Mouse (Mus musculus) CD8-positive naive resting alpha-beta T cell, adult 2 months (primary cell): ENCODE data around the gene Syndig1.

Experiments
- DNase-seq, 2 experiments: peaks; one replicate each; pipeline ENCODE4 v3.0.0; 2022; ENCODE audit warnings: low read depth in 2 of 2, low spot score in 2 of 2

Gene Syndig1

DNA sequence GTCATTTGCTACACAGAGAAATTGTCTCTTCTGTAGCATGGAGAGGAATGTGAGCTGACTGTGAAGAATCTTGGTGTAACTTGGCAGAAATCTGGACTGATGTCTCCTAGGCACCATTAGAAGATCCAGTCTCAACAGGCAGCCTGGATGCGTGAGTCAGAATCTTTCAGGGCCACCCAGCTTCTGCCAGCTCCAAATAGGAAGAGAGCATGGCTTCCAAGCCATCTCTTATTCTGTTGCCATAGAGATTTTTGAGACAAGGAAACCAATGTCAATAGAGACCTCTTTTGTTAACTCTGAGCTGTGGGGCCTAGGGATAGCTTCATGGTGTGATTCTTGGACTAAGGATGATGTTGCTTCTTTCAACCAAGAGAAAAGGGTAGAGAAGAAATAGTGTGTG, 151.4 kb downstream of the Syndig1 start:
- no peak for DNase-seq

DNA sequence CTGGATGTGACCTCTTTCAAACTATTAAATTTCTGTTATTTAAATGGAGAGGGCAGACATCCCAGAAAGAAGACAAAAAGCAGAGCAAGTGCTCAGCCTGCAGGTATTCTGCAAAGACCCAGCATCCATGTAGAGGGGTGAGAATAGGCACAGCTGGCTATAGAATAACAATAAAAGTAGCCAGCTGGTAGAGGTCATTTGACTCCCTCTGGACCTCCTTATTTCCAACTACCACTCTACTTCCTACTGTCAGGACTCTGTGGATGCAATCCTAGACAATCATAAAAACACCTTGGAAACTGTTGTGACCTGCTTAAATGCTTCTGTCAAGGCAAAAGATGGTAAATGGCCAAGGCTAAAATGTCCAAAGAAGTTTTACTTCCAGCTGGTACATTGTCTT, 153.5 kb downstream of the Syndig1 start:
- no peak for DNase-seq

DNA sequence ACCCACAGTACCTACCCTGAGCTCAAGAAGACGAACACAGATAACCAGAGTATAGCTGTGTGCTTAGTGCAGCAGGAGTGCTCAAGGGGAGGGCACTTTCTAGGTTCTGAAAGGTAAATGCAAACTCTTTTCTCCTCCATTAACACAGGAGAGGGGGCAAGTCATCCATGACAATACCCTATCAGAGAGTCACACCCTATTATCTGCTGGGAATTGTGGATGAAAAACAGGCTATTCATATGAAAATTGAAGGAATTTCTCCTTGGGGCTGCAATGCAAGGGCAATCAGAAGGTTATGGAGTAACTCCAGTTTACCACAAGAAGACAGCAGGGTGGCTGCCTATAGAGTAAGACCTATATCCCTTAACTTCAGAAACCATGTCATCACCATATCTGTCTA, 154.1 kb downstream of the Syndig1 start:
- no peak for DNase-seq

DNA sequence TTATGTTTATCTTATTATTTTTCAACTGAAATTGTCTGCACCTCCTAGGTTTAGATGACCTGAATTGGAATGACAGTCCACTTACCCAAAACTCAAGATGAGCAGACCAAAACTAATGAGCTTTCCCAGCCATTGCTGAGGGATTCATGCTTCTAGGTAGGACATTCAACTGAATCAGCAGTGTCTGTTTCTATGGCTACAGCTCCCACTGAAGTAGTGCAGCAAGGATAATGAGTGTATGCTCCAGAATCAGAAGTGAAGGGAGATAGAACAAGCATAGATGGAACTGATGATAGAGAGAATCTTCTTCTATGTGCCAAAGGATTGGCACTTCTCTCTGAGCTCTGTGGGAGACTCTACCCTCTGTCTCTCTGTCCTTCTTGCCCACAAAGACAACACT, 158.6 kb downstream of the Syndig1 start:
- no peak for DNase-seq

DNA sequence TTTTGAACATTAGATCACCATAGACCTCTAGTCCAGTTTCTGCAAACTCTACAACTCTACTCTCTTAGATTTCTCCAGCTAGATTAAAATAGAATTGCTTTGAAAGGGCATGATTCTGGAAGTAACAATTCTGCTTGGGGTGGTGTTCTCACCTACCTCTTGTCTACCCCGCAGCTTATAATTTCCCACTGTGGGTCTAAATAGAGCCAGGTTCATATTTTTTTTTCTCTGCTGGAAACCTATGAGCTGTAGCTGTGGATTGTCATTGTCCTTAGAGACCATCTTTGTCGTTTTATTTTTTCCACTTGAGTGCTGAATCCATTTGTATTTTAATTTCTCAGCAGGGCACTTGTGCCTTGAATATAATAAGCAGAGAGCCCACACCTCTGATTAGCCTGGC, 162.5 kb downstream of the Syndig1 start:
- no peak for DNase-seq

DNA sequence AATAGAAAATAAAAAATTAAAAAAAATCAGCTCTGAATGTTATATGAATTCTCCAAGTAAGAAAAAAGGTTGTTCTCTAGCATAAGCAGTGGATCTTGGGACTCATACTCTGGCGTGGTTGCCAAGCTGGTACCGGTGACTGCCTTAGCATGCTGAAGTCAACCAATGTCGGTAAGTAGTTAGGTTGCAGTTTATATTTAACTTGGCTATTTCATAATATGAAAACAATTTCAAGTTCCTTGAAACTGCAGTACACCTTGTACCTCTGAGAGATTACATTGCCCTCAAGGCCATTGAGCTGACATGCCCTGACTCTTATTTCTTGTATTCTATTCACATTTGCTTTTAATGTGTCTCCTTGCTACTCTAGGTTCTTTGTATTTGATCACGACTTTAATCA, 163.9 kb downstream of the Syndig1 start:
- DNase-seq = no peak

DNA sequence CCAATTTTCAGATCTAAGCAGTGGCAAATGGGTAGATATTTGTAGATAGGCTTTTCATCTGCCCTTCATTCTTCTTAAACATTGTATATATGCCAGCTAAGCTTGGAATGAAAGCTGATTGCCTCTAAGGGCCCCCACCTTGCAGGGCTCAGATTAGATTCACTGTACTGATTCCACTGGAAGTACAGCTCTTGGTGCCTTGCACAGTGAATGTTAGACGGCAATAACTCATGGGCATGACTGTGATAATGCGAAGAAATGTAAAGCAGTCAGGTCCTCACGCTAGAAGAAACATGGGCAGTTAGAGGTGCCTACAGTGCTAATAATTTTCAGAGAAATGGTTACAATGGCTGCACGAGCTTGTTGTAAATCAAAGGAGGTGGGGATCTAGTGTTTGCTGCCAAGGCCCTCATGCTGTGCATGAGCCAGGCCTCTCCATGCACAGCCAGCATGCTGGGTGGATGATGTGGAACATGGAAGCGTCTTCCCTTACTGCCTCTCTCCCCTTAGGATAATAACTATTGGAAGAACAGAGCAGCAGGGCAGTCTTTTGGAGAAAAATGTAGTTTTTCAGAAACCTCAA, 167.5 kb downstream of the Syndig1 start:
- no peak for DNase-seq

DNA sequence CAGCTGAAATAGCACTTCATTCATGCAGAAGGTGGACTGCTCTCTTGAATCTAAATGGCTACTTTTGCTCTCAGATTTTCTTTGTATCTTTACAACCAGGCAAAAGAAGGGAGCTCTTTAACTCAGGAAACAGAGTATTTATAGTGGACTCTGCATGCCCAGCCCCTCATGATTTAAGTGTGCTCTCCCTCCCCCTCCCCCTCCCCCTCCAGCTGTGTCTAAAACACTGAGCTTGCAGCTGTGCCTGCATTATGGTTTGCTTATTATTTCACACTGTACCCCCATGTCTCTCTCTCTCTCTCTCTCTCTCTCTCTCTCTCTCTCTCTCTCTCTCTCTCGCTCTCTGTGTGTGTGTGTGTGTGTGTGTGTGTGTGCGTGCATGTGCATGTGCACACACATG, 168.6 kb downstream of the Syndig1 start:
- DNase-seq = no peak

DNA sequence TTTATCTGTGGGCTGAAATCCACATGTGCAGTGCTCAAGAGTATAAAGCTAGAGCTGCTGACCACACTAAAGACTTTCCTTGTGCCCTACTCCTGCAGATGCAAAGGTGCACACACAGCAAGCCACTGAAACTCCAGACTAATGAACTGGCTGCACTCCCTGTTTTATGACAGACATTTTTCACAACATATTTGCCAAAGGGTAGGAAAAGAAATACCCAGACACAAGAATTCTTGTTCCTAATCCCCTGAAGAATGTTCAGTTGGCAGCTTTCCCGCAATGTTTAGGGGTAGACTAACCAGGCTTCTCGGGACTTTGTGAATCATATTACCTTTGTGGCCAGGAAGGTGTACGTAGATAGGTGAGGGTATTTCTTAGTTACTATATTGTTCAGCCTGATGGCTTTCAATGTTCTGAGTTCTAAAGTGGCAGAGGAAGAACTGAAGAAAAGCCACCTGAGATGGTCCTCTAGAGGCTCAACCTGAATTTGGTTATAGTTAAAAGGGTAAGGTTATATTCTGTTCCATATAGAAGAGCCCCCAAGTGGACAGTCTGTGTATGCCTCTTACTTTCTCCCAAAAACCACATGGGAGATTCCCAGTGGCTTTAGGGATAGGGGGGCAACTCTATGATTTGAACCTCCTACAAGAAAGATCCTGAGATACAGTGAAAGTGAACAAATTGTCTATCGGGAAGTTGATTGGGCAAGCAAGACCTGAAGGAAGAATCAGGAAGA, 169.5 kb downstream of the Syndig1 start:
- DNase-seq = no peak

DNA sequence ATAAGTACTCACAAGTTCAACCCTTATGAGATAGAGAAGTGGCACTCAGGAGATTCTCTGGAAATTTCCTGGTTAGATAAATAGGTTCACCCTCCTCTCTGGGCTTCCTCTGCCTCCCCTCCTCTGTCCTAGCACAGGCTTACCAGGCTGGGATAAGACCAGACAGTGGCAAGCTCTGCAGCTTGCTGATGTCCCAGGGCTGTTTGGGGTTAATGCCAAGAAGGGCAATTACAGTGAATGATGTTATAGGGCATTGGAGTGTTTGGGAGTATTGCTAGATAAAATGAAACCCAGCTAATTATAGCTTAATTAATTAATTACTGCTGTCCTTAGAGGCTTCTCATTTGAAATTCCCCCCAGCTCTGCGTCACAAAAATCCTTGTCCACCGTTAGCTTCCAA, 171.6 kb downstream of the Syndig1 start:
- no peak for DNase-seq

DNA sequence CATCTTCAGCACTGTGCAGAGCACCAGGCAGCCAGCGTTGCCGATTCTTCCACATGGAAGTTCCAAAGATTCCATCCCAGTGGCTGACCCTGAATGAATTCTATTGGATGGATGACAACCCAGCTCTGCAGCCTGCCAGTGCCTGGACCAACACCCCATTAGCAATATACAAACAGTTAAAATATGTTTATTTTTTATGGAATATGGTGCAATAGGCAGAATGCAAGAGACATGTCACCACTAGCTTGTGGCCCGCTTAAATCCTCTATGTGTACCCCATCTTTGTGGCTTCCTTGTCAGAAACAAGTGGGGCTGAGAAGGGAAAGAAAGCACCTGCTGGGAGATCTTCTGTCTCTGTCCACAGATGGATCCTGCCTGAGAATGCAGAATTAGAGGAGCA, 174.5 kb downstream of the Syndig1 start:
- no peak for DNase-seq

DNA sequence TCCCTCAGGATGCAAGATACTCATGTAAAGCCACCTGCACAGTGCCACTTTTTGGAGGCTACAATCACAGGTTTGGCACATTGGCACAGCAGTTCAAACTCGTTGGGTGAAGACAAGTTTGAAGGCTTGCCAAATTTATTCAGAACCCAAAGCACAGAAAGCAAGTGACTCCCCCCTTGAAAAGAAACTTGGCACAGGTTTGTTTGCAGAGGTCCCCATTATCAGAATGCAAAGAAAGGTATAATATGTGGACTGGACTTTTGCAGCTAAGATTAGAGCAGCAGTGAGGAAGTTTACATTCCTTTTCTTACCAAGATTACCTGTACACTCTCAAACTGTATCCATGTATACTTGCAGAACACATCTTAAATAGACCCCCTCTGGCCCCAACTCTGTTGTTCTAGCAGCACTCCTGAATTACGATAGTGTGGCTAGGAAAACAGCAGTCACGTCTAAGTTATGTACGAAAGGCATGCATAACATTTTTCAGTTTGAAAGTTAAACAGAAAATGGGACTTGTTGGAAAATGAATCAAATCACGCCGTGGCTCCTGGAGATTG, 183.9 kb downstream of the Syndig1 start:
- no peak for DNase-seq

DNA sequence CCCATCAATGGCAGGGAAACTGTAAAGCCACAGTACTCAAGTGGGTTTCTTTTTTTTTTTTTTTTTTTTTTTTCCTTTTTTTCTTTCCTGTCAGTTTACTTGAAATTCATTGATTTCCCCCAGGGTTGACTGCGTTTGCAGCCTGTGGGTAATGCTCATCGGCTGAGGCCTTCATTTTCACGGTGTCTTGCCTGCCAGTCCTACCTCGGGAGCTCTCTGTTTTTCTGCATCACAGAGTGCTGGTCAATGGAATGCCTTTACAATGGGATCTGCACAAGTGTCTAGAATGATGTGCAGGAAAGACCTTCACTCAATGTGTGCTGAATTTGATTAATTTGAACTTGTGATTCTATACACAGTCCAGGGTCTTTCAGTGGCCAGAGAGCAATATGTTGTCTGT, 184.8 kb downstream of the Syndig1 start:
- DNase-seq = no peak

DNA sequence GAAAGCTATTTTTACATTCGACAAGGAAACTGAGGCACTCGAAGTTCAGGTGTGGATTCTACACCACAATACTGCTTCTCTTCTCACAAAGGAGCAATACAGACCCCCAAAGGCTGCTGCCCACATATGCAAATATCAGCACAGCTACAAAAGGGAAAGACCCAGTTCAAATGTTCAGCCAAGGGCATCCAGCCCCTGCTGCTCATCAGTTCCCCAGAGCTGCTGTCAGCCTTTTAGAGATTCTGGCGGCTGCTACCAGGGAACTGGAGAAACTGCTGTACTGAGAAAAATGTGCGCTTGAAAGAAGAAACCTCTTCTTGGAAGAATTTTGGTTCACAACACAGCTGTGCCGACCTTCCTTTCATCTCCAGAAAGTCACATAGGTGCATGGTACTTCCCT, 187.3 kb downstream of the Syndig1 start:
- DNase-seq = no peak

DNA sequence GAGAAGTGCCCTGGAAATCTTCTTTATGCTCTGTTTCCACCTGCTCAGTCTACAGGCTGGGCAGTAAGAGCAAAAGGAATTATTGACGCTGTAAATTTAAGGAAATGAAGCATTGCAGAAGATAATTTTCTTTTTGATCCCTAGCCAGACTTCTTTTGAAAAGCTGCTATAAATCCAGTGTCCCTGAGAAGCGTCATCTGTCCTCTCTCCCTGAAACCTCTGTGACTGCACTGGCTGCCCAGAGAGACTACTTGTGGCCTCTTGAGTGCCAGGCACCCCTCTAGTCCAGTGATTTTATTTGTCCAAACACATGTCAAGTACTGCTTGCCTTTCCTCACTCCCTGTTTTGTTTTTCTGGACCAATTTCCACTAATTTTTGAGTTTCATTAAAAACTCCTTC, 191.7 kb downstream of the Syndig1 start:
- DNase-seq = no peak

DNA sequence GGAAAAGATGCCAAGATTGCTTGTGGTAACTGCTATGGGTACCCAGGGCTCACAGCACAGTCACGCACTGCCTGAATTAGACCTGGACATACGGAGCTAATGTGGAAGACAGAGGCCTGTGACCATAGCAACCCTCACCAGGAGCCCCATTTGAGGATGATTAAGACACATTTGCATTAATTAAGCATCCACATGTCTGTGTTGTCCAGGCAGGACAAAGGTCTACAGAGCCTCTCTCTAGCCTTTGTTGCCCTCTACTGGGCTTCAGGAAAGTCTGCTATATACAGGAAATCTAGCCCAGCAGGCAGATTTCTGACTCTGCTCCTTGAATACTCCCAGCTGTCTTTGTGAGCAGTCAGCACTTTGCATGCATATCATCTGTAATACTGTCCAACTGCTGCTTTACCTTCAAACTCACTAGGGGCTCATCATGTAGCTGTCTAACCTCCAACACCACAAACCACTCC, 194.9 kb downstream of the Syndig1 start:
- DNase-seq = no peak

DNA sequence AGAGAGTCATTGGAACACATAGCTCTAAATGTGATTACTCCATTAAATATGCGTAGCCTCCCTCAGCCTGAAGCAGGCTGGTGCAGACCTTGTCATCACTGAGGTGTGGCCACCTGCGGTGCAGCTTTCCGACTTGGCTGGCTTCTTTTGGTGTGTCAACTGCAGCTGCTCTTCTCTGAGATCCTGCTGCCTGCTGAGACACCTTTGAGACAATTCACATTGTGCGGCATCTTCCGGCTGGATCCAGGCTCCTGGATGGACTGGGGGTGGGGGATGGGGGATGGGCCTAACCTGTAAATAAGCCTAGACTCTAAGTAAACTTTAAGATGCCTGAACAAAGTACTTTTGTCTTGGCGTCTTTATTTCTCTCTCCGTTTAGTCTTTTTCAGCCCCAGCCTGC, 214.5 kb downstream of the Syndig1 start:
- DNase-seq = no peak
